Comparison of ENCODE assay signal across 9 mouse cellular contexts in genomic region chr2:154712271-154712677, GRCm38 (mm10). TPM values are rescaled to one million over a fixed set of nuclear protein-coding genes. Genes with fewer than 3 reads are reported as not detected.
A peak's percentile ranks its signal among the peaks of the same experiment; 100 is the strongest.
DNase-seq lines count a peak whose midpoint lies in the region; ATAC-seq lines count a peak whose summit lies in the region.
"Had no signal": no experiment of that assay in that cellular context is flagged by ENCODE, and none has a peak within 500 bp of the region (broad histone marks: within the 10 kb centered on the region; RNA-seq: fewer than 3 reads in every experiment).

No protein-coding gene starts in this region.

- H3K36me3 ChIP-seq in heart, embryonic 11.5 days (ENCODE audit: control insufficient read depth, insufficient read depth, low read length): no peaks in the 10 kb centered on the region
- no peaks in the 10 kb centered on the region for H3K36me3 ChIP-seq in midbrain, embryonic 14.5 days (ENCODE audit: control insufficient read depth, insufficient read depth, low read length)
- no peaks in the 10 kb centered on the region for H3K36me3 ChIP-seq in stomach, embryonic 16.5 days (ENCODE audit: control insufficient read depth, insufficient read depth, low read length)
- H3K36me3 ChIP-seq: embryonic facial prominence, embryonic 13.5 days had no signal

- H3K4me1 ChIP-seq in heart, embryonic 11.5 days (ENCODE audit: control insufficient read depth, insufficient read depth, low read length): 0 out of 2 replicates have a peak, but pooled peaks cover 6% of the 10 kb centered on the region
- no peaks in the 10 kb centered on the region for H3K4me1 ChIP-seq in midbrain, embryonic 14.5 days (ENCODE audit: control insufficient read depth, insufficient read depth, low read length)
- H3K4me1 ChIP-seq in stomach, embryonic 16.5 days (ENCODE audit: control insufficient read depth, insufficient read depth, low read length): 0 out of 2 replicates have a peak, but pooled peaks cover 9% of the 10 kb centered on the region

- peak overlapping the region; percentile 12; the same call in 1 of the 2 replicates for H3K4me2 ChIP-seq in heart, embryonic 11.5 days
- no peak overlapping the region for H3K4me2 ChIP-seq in midbrain, embryonic 14.5 days (ENCODE audit: low read length)
- no peak overlapping the region for H3K4me2 ChIP-seq in stomach, embryonic 16.5 days (ENCODE audit: low read depth, low read length)
- H3K4me2 ChIP-seq: embryonic facial prominence, embryonic 13.5 days had no signal

- H3K27ac ChIP-seq in heart, embryonic 11.5 days (ENCODE audit: low read depth, low read length): no peak overlapping the region
- H3K27ac ChIP-seq in midbrain, embryonic 14.5 days (replicated peaks; ENCODE audit: low read depth, low read length): no peak overlapping the region
- H3K27ac ChIP-seq in stomach, embryonic 16.5 days (ENCODE audit: low read length): no peak overlapping the region
- H3K27ac ChIP-seq: embryonic facial prominence, embryonic 13.5 days had no signal

- no peaks in the 10 kb centered on the region for H3K9me3 ChIP-seq in heart, embryonic 11.5 days (replicated peaks; ENCODE audit: control insufficient read depth, low read length)
- no peaks in the 10 kb centered on the region for H3K9me3 ChIP-seq in midbrain, embryonic 14.5 days (ENCODE audit: control insufficient read depth, low read length)
- no peaks in the 10 kb centered on the region for H3K9me3 ChIP-seq in stomach, embryonic 16.5 days (replicated peaks; ENCODE audit: control insufficient read depth, low read length)
- H3K9me3 ChIP-seq: embryonic facial prominence, embryonic 13.5 days had no signal

- WGBS in heart, embryonic 11.5 days (ENCODE audit: insufficient replicate concordance): 27% methylated on average over 5 of the region's 5 CpGs
- WGBS in midbrain, embryonic 14.5 days: 43% methylated on average over 5 of the region's 5 CpGs
- 43% methylated on average over 5 of the region's 5 CpGs for WGBS in stomach, embryonic 16.5 days

- peak; percentile 29 to 73 for DNase-seq in heart, adult 18-20 months
- DNase-seq in heart, postnatal 25 days (ENCODE audit: low spot score): no peak
- DNase-seq in NIH3T3 (ENCODE audit: low read depth): peak; percentile 78
- DNase-seq in cerebellum, postnatal 14 days: peak; percentile 78 to 84
- DNase-seq in left cerebral cortex, postnatal 36 days (ENCODE audit: low spot score in 2 of 2): peak; percentile 43 to 52
- peak; percentile 65 for DNase-seq in midbrain, embryonic 14.5 days

- no peaks in the 10 kb centered on the region for H3K27me3 ChIP-seq in heart, embryonic 11.5 days (ENCODE audit: control insufficient read depth, insufficient read depth, low read length)
- no peaks in the 10 kb centered on the region for H3K27me3 ChIP-seq in midbrain, embryonic 14.5 days (ENCODE audit: control insufficient read depth, insufficient read depth, low read length)
- no peaks in the 10 kb centered on the region for H3K27me3 ChIP-seq in stomach, embryonic 16.5 days (ENCODE audit: control insufficient read depth, insufficient read depth, low read length)
- H3K27me3 ChIP-seq: embryonic facial prominence, embryonic 13.5 days had no signal

- intact Hi-C loops in heart, postnatal 25 days (cut with DNase I): loop anchor here (5.0 kb wide), 1 partner anchor 70 kb away; no protein-coding TSS in a partner anchor
- intact Hi-C loops in left cerebral cortex, postnatal 36 days (cut with DNase I): loop anchor here (2.0 to 5.0 kb wide), 3 partner anchors 45 to 230 kb away; no protein-coding TSS in a partner anchor

- no peak for ATAC-seq in heart, embryonic 11.5 days (replicated peaks; ENCODE audit: insufficient number of reproducible peaks, low FRiP score, low TSS enrichment)
- ATAC-seq in midbrain, embryonic 14.5 days (ENCODE audit: low FRiP score, low TSS enrichment): no peak
- ATAC-seq in stomach, embryonic 16.5 days (ENCODE audit: insufficient read depth, low FRiP score): peak; percentile 27; the same call in 1 of the 2 replicates

- H3K4me3 ChIP-seq in heart, embryonic 11.5 days (ENCODE audit: low read depth, low read length): no peak overlapping the region
- no peak overlapping the region for H3K4me3 ChIP-seq in midbrain, embryonic 14.5 days (replicated peaks; ENCODE audit: low read depth, low read length)
- no peak overlapping the region for H3K4me3 ChIP-seq in stomach, embryonic 16.5 days (replicated peaks; ENCODE audit: low read length)
- H3K4me3 ChIP-seq: embryonic facial prominence, embryonic 13.5 days had no signal

- no peak overlapping the region for H3K9ac ChIP-seq in heart, embryonic 11.5 days (ENCODE audit: low read depth, low read length)
- no peak overlapping the region for H3K9ac ChIP-seq in midbrain, embryonic 14.5 days (replicated peaks; ENCODE audit: low read length)
- no peak overlapping the region for H3K9ac ChIP-seq in stomach, embryonic 16.5 days (ENCODE audit: low read length)
- H3K9ac ChIP-seq: embryonic facial prominence, embryonic 13.5 days had no signal

RNA-seq across cellular contexts. Expression of gene Gm14214, which starts 57.6 kb away (rescaled TPM):
- not detected for total RNA-seq in heart, adult 18-20 months (2021)
- not detected for total RNA-seq in heart, postnatal 25 days (2021)
- polyA plus RNA-seq in heart, embryonic 11.5 days (2014; fragmentation: Nextera tagmentation; extraction: Ambion mirVana): not detected in 2 replicates
- not detected for total RNA-seq in left cerebral cortex, postnatal 36 days (2021)
- polyA plus RNA-seq in midbrain, embryonic 14.5 days (2014; fragmentation: Nextera tagmentation; extraction: Ambion mirVana): not detected in 2 replicates
- polyA plus RNA-seq in stomach, embryonic 16.5 days (2015; fragmentation: Nextera tagmentation; extraction: Ambion mirVana): not detected in 2 replicates
- polyA plus RNA-seq: embryonic facial prominence, embryonic 13.5 days had no signal
